Mouse (Mus musculus): Measurements from ENCODE around the gene Gnb1l. TPM values are rescaled to one million over a fixed set of nuclear protein-coding genes. Genes with fewer than 3 reads are reported as not detected.

Gene Gnb1l
- total RNA-seq, 2 experiments from 2014 or later: 4.5 to 6.0 TPM

Other genes starting within 250 kb of the Gnb1l start
- 100 to 1,000 TPM; 105 to 109 TPM for gene Ranbp1, start 250.0 kb upstream of the Gnb1l start, total RNA-seq (2021)
- gene Gm49776, start 240.4 kb upstream of the Gnb1l start, total RNA-seq (2021): not detected
- gene Dgcr8, start 209.5 kb upstream of the Gnb1l start, total RNA-seq (2021): 10 to 100 TPM; 46.4 to 56.6 TPM
- gene Tango2, start 150.6 kb upstream of the Gnb1l start, total RNA-seq (2021): 10 to 100 TPM; 18.7 to 18.8 TPM
- gene Arvcf, start 150.5 kb upstream of the Gnb1l start, total RNA-seq (2021): 10 to 100 TPM; 34.6 to 36.9 TPM
- gene Txnrd2, start 72.3 kb upstream of the Gnb1l start, total RNA-seq (2021): 10 to 100 TPM; 10.1 to 14.9 TPM
- gene Comt, start 71.9 kb upstream of the Gnb1l start, total RNA-seq (2021): 10 to 100 TPM; 52.9 to 62.8 TPM
- 1 to 10 TPM; 6.7 to 6.8 TPM for gene Rtl10, start 188 bp downstream of the Gnb1l start, total RNA-seq (2021)
- gene Tbx1, start 92.0 kb downstream of the Gnb1l start, total RNA-seq (2021): 10 to 100 TPM in 1 of 2 experiments, 1 to 10 TPM in 1; 3.9 to 10.8 TPM
- under 1 TPM in 1 of 2 experiments, not detected in 1; 0.27 TPM for gene Gp1bb, start 123.7 kb downstream of the Gnb1l start, total RNA-seq (2021)
- gene Gm49601, start 127.7 kb downstream of the Gnb1l start, total RNA-seq (2021): 1 to 10 TPM; 2.2 to 3.6 TPM
- 10 to 100 TPM; 11.3 to 12.9 TPM for gene Sept5, start 131.2 kb downstream of the Gnb1l start, total RNA-seq (2021)